Mouse (Mus musculus) spleen, adult 12 weeks (tissue): Measurements from ENCODE around the gene Prkar2a.

ENCODE experiments used
- DNase-seq: peaks from one replicate; pipeline ENCODE4 v3.0.0; 2022; ENCODE audit warnings: low spot score

Prkar2a gene

GRCm38 (mm10) chr9:108692226-108693041 lies 3.3 kb downstream of the Prkar2a start:
- peak; percentile 42 for DNase-seq

GRCm38 (mm10) chr9:108693946-108694345 lies 4.8 kb downstream of the Prkar2a start:
- DNase-seq: no peak

GRCm38 (mm10) chr9:108694533-108694932 lies 5.4 kb downstream of the Prkar2a start:
- DNase-seq: no peak

- no peak for DNase-seq
These were observed 13.4 kb downstream of the Prkar2a start for GRCm38 (mm10) chr9:108702476-108702875.

GRCm38 (mm10) chr9:108703373-108704110 lies 14.4 kb downstream of the Prkar2a start:
- DNase-seq: no peak

- no peak for DNase-seq
These were observed 15.5 kb downstream of the Prkar2a start for GRCm38 (mm10) chr9:108704591-108704990.

GRCm38 (mm10) chr9:108707212-108707611 lies 18.1 kb downstream of the Prkar2a start:
- no peak for DNase-seq

- no peak for DNase-seq
These were observed 19.7 kb downstream of the Prkar2a start for GRCm38 (mm10) chr9:108708833-108709232.

- no peak for DNase-seq
These were observed 21.7 kb downstream of the Prkar2a start for GRCm38 (mm10) chr9:108710767-108711166.

- no peak for DNase-seq
These were observed 27.1 kb downstream of the Prkar2a start for GRCm38 (mm10) chr9:108716199-108716598.

GRCm38 (mm10) chr9:108723751-108724150 lies 34.6 kb downstream of the Prkar2a start:
- no peak for DNase-seq

GRCm38 (mm10) chr9:108726116-108726515 lies 37.0 kb downstream of the Prkar2a start:
- no peak for DNase-seq

- DNase-seq: no peak
These were observed 39.9 kb downstream of the Prkar2a start for GRCm38 (mm10) chr9:108729050-108729449.

- no peak for DNase-seq
These were observed 43.3 kb downstream of the Prkar2a start for GRCm38 (mm10) chr9:108732462-108732861.

- no peak for DNase-seq
These were observed 45.5 kb downstream of the Prkar2a start for GRCm38 (mm10) chr9:108734626-108735025.

- DNase-seq: no peak
These were observed 50.1 kb downstream of the Prkar2a start for GRCm38 (mm10) chr9:108739239-108739638.

- DNase-seq: no peak
These were observed 50.9 kb downstream of the Prkar2a start for GRCm38 (mm10) chr9:108740062-108740461.

- no peak for DNase-seq
These were observed 52.9 kb downstream of the Prkar2a start for GRCm38 (mm10) chr9:108742048-108742447.

GRCm38 (mm10) chr9:108746876-108747499 lies 57.9 kb downstream of the Prkar2a start:
- DNase-seq: no peak

- no peak for DNase-seq
These were observed 58.6 kb downstream of the Prkar2a start for GRCm38 (mm10) chr9:108747694-108748093.

- no peak for DNase-seq
These were observed 59.6 kb downstream of the Prkar2a start for GRCm38 (mm10) chr9:108748600-108749183.

- no peak for DNase-seq
These were observed 61.5 kb downstream of the Prkar2a start for GRCm38 (mm10) chr9:108750616-108751015.
